Mouse (Mus musculus) small intestine, adult 2 months (tissue): ENCODE measurements around the gene Clmn. TPM values are rescaled to one million over a fixed set of nuclear protein-coding genes. Genes with fewer than 3 reads are reported as not detected.

Experiments
- H3K27ac ChIP-seq: fragments of 200-500 bp; 2 replicates; pipeline ENCODE4 v1.5.1; 2012; ENCODE audit warnings: low read depth, low read length, control low read depth, inconsistent platforms; ENCODE audit not compliant: insufficient read depth
- H3K27me3 ChIP-seq: fragments of 200-500 bp; 2 replicates; pipeline ENCODE4 v1.6.1; 2012; ENCODE audit warnings: mild to moderate bottlenecking, moderate library complexity, low read length, inconsistent platforms; ENCODE audit not compliant: control insufficient read depth, insufficient read depth
- H3K36me3 ChIP-seq: fragments of 200-500 bp; 2 replicates; pipeline ENCODE4 v1.6.1; 2012; ENCODE audit warnings: mild to moderate bottlenecking, low read length, control low read depth, inconsistent platforms; ENCODE audit not compliant: control insufficient read depth, insufficient read depth
- H3K4me1 ChIP-seq: fragments of 200-500 bp; 2 replicates; pipeline ENCODE4 v1.6.1; 2012; ENCODE audit warnings: low read length, inconsistent platforms, mixed read lengths; ENCODE audit not compliant: control insufficient read depth, insufficient read depth, insufficient read length
- H3K4me3 ChIP-seq: fragments of 200-500 bp; 2 replicates; pipeline ENCODE4 v1.5.1; 2012; ENCODE audit warnings: low read depth, mild to moderate bottlenecking, control low read depth, inconsistent platforms, low read length, moderate library complexity
- CTCF ChIP-seq: fragments of 200-500 bp; IDR thresholded peaks from 2 replicates; pipeline ENCODE4 v1.5.1; 2012; ENCODE audit warnings: low read depth, mild to moderate bottlenecking, control low read depth, inconsistent platforms, low read length, moderate library complexity, mixed read lengths; ENCODE audit not compliant: insufficient replicate concordance, insufficient read length; ENCODE audit errors: extremely low read depth
- POLR2A ChIP-seq: fragments of 200-500 bp; IDR thresholded peaks from 2 replicates; pipeline ENCODE4 v1.6.1; 2012; ENCODE audit warnings: low read depth, mild to moderate bottlenecking, control low read depth, inconsistent platforms, low read length, moderate library complexity
- WGBS: fragments of 180-500 bp; shearing (Covaris S2); methylation state at CpG from one replicate; pipeline ENCODE4 v1.1.7; 2018; 5-methylcytosine and 5-hydroxymethylcytosine counted together
- polyA plus RNA-seq: library from polyadenylated mRNA; depleted of rRNA; stranded (reverse); fragments of >200 nt; gene quantifications from 2 replicates; pipeline ENCODE4 v1.2.3, GENCODE M21; 2012

The Clmn gene
- polyA plus RNA-seq, 1 experiment = 3.4 TPM

- H3K4me1 ChIP-seq = peaks cover 17% of the 10 kb centered on the region; the same call in 1 of the 2 replicates
- 68% methylated on average over 6 of the region's 6 CpGs for WGBS
- H3K27me3 ChIP-seq = no peaks in the 10 kb centered on the region
- peaks cover 8% of the 10 kb centered on the region for H3K36me3 ChIP-seq
- H3K4me3 ChIP-seq = no peak overlapping the region
- TF ChIP-seq POLR2A (no peak), CTCF (no peak)
- H3K27ac ChIP-seq = no peak overlapping the region
These were observed 122.6 kb downstream of the Clmn start for GRCm38 (mm10) chr12:104742247-104742646.

GRCm38 (mm10) chr12:104740841-104741787, 123.8 kb downstream of the Clmn start:
- Histone ChIP-seq H3K36me3 (peaks cover 12% of the 10 kb centered on the region), H3K4me1 (peaks cover 10% of the 10 kb centered on the region; the same call in 1 of the 2 replicates), H3K27ac (no peak overlapping the region), H3K27me3 (no peaks in the 10 kb centered on the region), H3K4me3 (no peak overlapping the region)
- 40% methylated on average over 12 of the region's 12 CpGs for WGBS
- TF ChIP-seq POLR2A = no peak
- no peak for TF ChIP-seq CTCF

- Histone ChIP-seq H3K36me3 (peaks cover 15% of the 10 kb centered on the region), H3K4me3 (no peak overlapping the region), H3K27ac (no peak overlapping the region), H3K4me1 (peaks cover 9% of the 10 kb centered on the region; the same call in 1 of the 2 replicates), H3K27me3 (no peaks in the 10 kb centered on the region)
- WGBS = 69% methylated on average over 3 of the region's 3 CpGs
- TF ChIP-seq POLR2A (no peak), CTCF (no peak)
These were observed 125.9 kb downstream of the Clmn start for GRCm38 (mm10) chr12:104738931-104739330.

DNA sequence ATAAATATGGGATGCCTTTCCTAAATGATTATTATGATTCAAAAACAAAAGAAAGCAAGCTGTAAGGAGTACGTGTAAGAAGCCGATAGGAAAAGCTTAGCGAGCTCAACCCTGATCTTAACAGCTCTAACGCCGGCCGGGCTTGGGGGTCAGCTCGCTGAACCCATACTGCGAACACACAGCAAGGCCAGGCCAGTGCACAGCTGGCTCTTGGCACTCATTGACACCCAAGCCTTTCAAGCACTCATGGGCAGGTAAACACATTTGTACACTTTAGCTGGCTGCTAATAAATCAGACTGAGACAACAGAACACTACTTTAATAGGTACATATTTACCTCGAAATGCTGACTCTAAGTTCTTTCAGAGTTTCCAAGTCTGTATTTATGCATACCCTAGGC, 126.4 kb downstream of the Clmn start:
- 81% methylated on average over 9 of the region's 9 CpGs for WGBS
- Histone ChIP-seq H3K4me1 (peaks cover 9% of the 10 kb centered on the region; the same call in 1 of the 2 replicates), H3K27me3 (no peaks in the 10 kb centered on the region), H3K27ac (no peak overlapping the region), H3K36me3 (peaks cover 15% of the 10 kb centered on the region), H3K4me3 (no peak overlapping the region)
- TF ChIP-seq POLR2A (no peak), CTCF (no peak)

DNA sequence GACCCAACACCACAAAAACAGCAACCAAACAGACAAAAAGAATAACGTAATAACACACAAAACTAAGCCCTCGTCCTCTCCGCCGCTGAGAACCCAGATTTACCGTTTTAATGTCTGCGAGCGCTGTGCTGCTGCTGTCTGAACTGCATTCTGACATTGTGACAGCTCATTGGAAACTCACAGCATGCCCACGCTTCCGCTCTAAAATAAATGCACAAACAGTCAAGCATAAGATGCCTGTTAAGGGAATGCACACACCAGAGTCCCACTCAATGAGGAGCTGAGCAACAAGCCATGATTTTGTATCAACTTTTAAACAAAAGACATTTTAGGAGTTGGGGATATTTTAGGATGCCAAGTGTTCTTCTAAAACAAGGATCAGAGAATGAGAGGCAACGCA, 127.2 kb downstream of the Clmn start:
- Histone ChIP-seq H3K4me1 (peaks cover 9% of the 10 kb centered on the region; the same call in 1 of the 2 replicates), H3K27me3 (no peaks in the 10 kb centered on the region), H3K27ac (no peak overlapping the region), H3K36me3 (peaks cover 19% of the 10 kb centered on the region), H3K4me3 (no peak overlapping the region)
- 92% methylated on average over 10 of the region's 10 CpGs for WGBS
- TF ChIP-seq CTCF = no peak
- TF ChIP-seq POLR2A = no peak

DNA sequence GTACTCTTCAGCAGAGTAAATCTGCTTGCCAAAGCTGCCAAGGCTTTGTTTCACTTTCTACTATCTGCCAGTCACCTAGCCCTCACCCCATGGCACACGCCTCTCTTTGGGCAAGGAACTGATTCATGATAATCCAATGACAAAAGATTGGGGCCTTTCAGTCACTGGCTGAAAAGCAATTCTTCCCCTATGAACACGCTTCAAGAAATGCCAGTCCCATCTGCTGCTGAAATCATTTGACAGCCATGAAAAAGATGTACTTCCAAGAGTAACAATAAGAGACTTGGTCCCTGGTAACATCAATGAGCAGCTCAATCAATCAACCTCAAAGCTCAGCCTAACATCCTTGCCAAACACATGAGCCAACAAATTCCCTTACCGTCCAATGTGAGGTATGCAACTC, 128.9 kb downstream of the Clmn start:
- peaks cover 7% of the 10 kb centered on the region; the same call in 1 of the 2 replicates for H3K4me1 ChIP-seq
- H3K27me3 ChIP-seq = no peaks in the 10 kb centered on the region
- H3K27ac ChIP-seq = no peak overlapping the region
- TF ChIP-seq POLR2A (no peak), CTCF (no peak)
- peaks cover 29% of the 10 kb centered on the region for H3K36me3 ChIP-seq
- 43% methylated on average over 3 of the region's 3 CpGs for WGBS
- H3K4me3 ChIP-seq = no peak overlapping the region

DNA sequence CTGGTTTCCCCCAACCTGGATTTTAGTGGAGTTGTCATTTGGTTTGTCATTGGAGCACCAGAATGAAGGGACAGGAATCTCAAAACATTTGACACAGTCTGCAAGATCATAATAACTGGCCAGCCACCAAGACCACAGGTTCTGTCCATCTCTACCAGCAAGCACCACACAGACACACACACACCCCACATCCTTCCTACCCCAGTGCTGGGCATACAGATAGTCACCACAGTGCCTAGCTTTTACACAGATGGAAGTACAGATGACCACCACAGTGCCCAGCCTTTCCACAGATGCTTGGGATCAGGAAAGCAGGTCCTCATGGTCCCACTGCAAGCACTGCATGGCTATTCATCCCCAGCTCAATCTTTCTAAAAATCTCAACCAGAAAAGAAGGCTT, 131.7 kb downstream of the Clmn start:
- no peaks in the 10 kb centered on the region for H3K4me1 ChIP-seq
- H3K27me3 ChIP-seq = no peaks in the 10 kb centered on the region
- H3K27ac ChIP-seq = no peak overlapping the region
- peaks cover 49% of the 10 kb centered on the region for H3K36me3 ChIP-seq
- H3K4me3 ChIP-seq = no peak overlapping the region
- TF ChIP-seq CTCF = no peak
- no peak for TF ChIP-seq POLR2A
